Mouse (Mus musculus): Measurements from ENCODE around the gene Tmem178b. TPM values are rescaled to one million over a fixed set of nuclear protein-coding genes. Genes with fewer than 3 reads are reported as not detected.

The Tmem178b gene
- polyA plus RNA-seq, 1 experiment from 2014 or later, result 0.05 TPM

DNA sequence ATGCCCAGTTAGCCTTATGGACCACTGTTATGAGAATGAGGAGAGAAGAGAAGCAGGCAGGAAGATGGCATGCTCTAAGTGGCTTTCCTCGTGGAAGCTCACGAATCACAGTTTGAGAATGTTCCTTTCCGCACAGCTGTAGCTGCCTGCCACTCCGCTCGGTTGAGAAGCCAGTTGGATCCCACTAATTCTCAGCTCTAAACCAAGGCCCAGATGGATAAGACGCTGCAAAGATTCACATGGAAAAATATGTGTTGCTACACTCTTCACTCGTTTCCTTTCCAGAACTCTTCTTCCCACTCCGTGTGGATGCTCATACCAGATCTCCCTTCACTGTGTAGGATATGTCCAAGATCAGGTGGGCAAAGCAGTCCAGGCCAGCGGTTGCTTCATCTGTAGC, 356.9 kb downstream of the Tmem178b start:
- no peaks in the 10 kb centered on the region for H3K27me3 ChIP-seq (replicated peaks)
- WGBS, result 86% methylated on average over 9 of the region's 9 CpGs
- no peaks in the 10 kb centered on the region for H3K4me1 ChIP-seq (replicated peaks)
- H3K9me3 ChIP-seq (replicated peaks), result no peaks in the 10 kb centered on the region
- no peak overlapping the region for H3K4me2 ChIP-seq
- no peak for ATAC-seq (ENCODE audit: insufficient number of reproducible peaks, low FRiP score)
- H3K4me3 ChIP-seq, result no peak overlapping the region
- H3K36me3 ChIP-seq, result no peaks in the 10 kb centered on the region
- H3K27ac ChIP-seq (ENCODE audit: poor library complexity, severe bottlenecking), result no peak overlapping the region
- H3K9ac ChIP-seq, result no peak overlapping the region

DNA sequence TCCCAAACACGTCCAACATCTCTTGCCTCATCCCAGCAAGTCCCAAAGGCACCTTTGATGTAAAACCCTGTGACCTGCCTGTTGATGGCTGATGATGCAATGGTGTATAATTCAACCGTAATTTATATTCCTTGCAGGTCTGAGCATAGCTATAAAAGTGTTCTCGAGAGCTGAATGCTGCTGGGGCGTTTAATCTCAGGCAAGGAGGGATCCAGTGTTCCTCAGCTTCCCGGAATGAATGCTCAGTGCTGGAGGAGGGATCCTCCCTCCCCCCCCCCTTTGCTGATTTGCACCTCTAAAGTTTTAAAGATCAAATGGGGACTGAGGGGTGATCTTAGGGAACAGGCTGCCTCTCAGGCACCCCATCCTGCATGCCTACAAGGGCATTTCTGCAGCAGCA, 361.0 kb downstream of the Tmem178b start:
- Histone ChIP-seq H3K9me3 (replicated peaks) (no peaks in the 10 kb centered on the region), H3K27me3 (replicated peaks) (no peaks in the 10 kb centered on the region), H3K9ac (no peak overlapping the region), H3K36me3 (no peaks in the 10 kb centered on the region), H3K4me1 (replicated peaks) (no peaks in the 10 kb centered on the region), H3K27ac (ENCODE audit: poor library complexity, severe bottlenecking) (no peak overlapping the region), H3K4me2 (no peak overlapping the region), H3K4me3 (no peak overlapping the region)
- ATAC-seq (ENCODE audit: insufficient number of reproducible peaks, low FRiP score), result no peak
- 48% methylated on average over 5 of the region's 5 CpGs for WGBS

DNA sequence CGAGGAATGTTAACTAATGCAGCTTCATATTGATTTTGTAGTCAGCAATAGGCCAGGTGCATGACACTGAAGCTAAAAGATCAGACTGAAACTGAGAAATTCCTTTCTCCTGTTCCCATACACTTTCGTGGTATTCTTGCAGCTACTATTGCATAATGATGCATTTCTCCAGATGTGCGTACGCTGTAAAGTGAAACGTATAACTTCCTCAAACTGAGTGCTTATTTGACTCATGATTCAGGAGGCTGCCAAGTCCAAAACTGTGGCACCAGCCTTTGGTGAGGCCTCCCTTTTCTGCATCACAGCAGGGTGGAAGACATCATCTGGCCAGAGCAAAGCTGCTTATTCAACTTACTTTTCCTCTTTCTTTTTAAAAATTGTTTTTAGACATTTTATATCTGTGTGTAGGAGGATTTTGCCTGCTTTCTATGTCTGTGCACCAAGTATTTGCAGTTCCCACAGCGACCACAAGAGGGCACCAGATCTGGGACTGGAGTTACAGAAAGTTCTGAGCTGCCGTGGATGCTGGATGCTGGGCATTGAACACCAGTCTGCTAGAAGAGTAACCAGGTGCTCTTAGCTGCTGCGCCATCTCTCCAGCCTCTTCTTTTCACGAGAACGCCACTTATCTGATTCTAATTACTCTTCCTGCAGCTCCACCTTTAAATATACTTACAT, 362.9 kb downstream of the Tmem178b start:
- no peaks in the 10 kb centered on the region for H3K36me3 ChIP-seq
- H3K27me3 ChIP-seq (replicated peaks), result no peaks in the 10 kb centered on the region
- no peak overlapping the region for H3K9ac ChIP-seq
- H3K4me3 ChIP-seq, result no peak overlapping the region
- 35% methylated on average over 10 of the region's 10 CpGs for WGBS
- H3K4me2 ChIP-seq, result no peak overlapping the region
- ATAC-seq (ENCODE audit: insufficient number of reproducible peaks, low FRiP score), result no peak
- H3K9me3 ChIP-seq (replicated peaks), result no peaks in the 10 kb centered on the region
- H3K4me1 ChIP-seq (replicated peaks), result no peaks in the 10 kb centered on the region
- no peak overlapping the region for H3K27ac ChIP-seq (ENCODE audit: poor library complexity, severe bottlenecking)

DNA sequence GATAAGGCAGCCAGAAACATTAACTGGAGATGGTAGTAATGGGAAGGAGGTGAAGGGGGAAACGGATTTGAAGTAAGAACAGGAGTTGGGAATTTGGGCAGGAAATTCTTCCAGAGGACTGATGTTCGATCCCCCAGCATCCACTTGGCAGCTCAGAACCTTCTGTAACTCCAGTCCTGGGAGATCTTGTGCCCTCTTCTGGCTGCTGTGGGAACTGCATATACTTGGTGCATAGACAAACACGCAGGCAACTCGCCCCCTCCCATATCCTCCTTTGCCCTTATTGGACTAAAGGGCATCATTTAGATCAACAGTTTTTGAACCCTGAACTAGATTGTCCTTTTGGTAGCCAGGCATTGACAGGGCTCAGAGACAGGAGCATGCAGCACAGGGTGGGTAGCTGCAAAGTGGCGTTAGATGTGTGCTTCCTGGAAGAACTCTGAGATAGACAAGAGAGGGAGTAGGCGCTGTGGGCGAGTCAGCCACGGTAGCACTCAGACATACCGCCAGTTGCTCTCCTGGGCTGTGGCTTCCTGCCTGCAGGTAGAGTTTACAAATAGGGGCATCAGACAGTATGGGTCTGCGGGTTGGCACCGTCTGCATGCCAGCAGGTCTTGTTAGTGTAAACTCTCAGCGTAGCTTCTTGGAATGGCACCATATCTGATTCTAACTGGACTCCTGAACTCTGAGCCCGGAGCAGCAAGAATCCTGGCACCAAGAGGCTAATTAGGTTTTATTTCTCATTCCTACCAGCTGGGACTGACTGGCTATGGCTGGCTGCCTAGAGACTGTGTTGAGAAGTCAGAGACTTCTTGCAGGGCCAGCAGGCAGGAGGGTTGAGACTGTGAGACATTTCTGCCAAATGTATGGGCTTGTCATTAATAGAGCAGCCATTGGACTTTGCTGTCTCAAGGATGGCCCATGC, 364.0 kb downstream of the Tmem178b start:
- ATAC-seq (ENCODE audit: insufficient number of reproducible peaks, low FRiP score), result no peak
- WGBS, result 63% methylated on average over 13 of the region's 13 CpGs
- Histone ChIP-seq H3K36me3 (no peaks in the 10 kb centered on the region), H3K9me3 (replicated peaks) (no peaks in the 10 kb centered on the region), H3K4me1 (replicated peaks) (no peaks in the 10 kb centered on the region), H3K4me2 (no peak overlapping the region), H3K27ac (ENCODE audit: poor library complexity, severe bottlenecking) (no peak overlapping the region), H3K27me3 (replicated peaks) (no peaks in the 10 kb centered on the region), H3K4me3 (no peak overlapping the region), H3K9ac (no peak overlapping the region)

DNA sequence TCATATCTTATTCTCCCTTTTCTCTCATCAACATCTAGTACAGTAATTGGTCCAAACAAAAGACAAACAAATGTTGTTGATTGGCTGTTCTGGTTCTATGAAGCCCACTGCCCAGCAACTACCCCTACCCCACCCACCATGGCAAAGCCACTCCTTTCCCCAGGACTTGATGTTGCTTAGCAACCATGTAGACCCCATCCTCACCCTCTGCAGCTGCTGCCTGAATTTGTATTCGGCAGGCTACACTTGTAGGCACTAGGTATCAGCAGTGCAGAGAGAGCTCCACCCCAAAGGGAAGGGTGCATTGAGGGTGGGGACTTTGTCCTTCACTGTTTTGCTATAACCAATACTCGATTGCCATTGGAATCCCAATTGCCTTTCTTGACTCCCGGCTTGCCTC, 365.8 kb downstream of the Tmem178b start:
- H3K9me3 ChIP-seq (replicated peaks), result no peaks in the 10 kb centered on the region
- no peak overlapping the region for H3K9ac ChIP-seq
- no peaks in the 10 kb centered on the region for H3K4me1 ChIP-seq (replicated peaks)
- no peak overlapping the region for H3K4me2 ChIP-seq
- no peak overlapping the region for H3K4me3 ChIP-seq
- no peaks in the 10 kb centered on the region for H3K27me3 ChIP-seq (replicated peaks)
- WGBS, result 71% methylated on average over 3 of the region's 3 CpGs
- no peaks in the 10 kb centered on the region for H3K36me3 ChIP-seq
- no peak overlapping the region for H3K27ac ChIP-seq (ENCODE audit: poor library complexity, severe bottlenecking)
- no peak for ATAC-seq (ENCODE audit: insufficient number of reproducible peaks, low FRiP score)

DNA sequence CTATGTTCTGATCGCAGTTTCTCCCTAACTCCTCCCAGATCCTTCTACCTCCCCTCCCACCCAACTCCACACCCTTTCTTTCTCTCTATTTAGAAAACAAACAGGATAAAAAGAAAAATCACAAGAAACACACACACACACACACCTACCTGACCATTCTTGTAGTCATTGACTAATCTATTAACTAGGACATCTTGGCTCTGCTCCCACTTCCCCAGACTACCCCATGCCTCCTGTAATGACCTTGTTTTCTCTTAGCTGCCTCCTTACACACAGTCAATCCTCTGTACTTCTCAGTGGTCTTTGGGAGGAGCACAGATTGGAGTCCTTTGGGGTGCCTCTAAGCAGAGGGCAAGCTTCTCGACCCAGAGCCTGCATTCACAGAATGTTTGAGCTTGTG, 367.6 kb downstream of the Tmem178b start:
- no peak overlapping the region for H3K27ac ChIP-seq (ENCODE audit: poor library complexity, severe bottlenecking)
- no peak overlapping the region for H3K4me3 ChIP-seq
- H3K36me3 ChIP-seq, result no peaks in the 10 kb centered on the region
- no peaks in the 10 kb centered on the region for H3K9me3 ChIP-seq (replicated peaks)
- no peak overlapping the region for H3K9ac ChIP-seq
- 69% methylated on average over 2 of the region's 2 CpGs for WGBS
- no peak overlapping the region for H3K4me2 ChIP-seq
- no peaks in the 10 kb centered on the region for H3K4me1 ChIP-seq (replicated peaks)
- no peak for ATAC-seq (ENCODE audit: insufficient number of reproducible peaks, low FRiP score)
- no peaks in the 10 kb centered on the region; the same call in 1 of the 2 replicates for H3K27me3 ChIP-seq (replicated peaks)

DNA sequence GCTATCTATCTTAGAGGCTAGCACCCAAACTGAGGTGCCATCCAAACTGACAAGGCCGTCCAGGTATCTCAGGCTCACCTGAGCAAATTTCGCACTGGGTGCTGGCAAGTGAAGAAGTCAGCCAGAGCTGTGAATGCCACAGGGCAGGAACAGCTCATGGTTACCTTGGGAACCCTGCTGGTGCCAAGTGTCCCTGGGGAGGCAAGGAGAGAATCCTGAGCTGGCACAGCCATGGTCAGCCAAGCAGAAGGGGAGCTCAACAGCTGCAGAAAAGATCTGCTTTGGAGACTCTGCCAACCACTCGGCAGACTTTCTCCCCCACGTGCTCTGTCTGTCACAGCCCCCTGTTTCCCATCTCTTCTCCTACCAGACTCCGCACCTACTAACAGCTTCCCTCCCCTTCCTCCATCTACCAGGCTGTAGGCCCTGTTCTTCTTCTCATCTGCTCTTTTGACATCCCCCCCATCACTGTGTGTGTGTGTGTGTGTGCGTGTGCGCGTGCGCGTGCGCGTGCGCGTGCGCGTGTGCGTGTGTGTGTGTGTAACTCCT, 374.4 kb downstream of the Tmem178b start:
- H3K27ac ChIP-seq (ENCODE audit: poor library complexity, severe bottlenecking), result no peak overlapping the region
- H3K4me3 ChIP-seq, result no peak overlapping the region
- no peaks in the 10 kb centered on the region for H3K9me3 ChIP-seq (replicated peaks)
- H3K27me3 ChIP-seq (replicated peaks), result no peaks in the 10 kb centered on the region; the same call in 1 of the 2 replicates
- H3K4me2 ChIP-seq, result no peak overlapping the region
- no peaks in the 10 kb centered on the region for H3K36me3 ChIP-seq
- no peaks in the 10 kb centered on the region for H3K4me1 ChIP-seq (replicated peaks)
- no peak overlapping the region for H3K9ac ChIP-seq
- ATAC-seq (ENCODE audit: insufficient number of reproducible peaks, low FRiP score), result no peak
- 83% methylated on average over 17 of the region's 17 CpGs for WGBS

DNA sequence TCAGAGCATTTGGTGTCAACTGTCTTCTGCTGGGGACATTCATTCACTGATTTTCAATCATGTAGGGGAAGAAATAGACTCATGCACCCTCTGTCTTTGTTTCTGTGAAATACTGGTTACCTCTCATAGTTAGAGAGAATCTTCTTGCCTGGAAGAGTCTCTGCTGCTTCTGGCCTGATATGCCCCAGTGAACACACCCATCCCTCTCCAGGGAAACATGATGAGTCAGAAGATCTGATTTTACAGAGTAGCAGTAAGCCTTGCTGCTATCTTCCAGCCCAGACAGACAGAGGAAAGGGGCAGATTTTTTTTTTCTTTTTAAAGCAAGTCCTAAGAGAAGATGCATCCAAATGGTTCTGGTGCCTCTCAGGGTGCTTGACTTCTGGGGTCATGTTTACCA, 376.9 kb downstream of the Tmem178b start:
- H3K9me3 ChIP-seq (replicated peaks), result no peaks in the 10 kb centered on the region
- ATAC-seq (ENCODE audit: insufficient number of reproducible peaks, low FRiP score), result no peak

DNA sequence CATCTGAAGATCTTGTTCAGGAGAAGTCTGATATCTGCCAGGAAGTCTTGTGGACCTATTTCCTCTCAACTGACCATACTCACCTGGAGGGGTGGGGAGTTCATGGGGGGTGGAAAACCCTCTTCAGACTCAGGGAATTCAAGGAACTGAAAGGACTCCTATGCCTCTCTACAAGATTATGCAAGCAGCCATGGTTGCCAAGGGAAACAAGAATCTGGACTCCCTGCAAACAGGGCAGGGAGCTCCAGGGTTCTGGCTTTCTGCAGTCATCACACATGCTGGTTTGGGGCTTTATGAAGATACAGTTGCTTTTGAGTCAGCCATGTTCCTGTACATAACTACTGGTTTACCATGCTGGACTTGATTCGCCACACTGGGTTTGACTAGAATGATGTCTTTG, 390.6 kb downstream of the Tmem178b start:
- no peaks in the 10 kb centered on the region for H3K9me3 ChIP-seq (replicated peaks)
- H3K27me3 ChIP-seq (replicated peaks), result no peaks in the 10 kb centered on the region
- H3K36me3 ChIP-seq, result no peaks in the 10 kb centered on the region
- H3K9ac ChIP-seq, result no peak overlapping the region
- no peak overlapping the region for H3K27ac ChIP-seq (ENCODE audit: poor library complexity, severe bottlenecking)
- no peak for ATAC-seq (ENCODE audit: insufficient number of reproducible peaks, low FRiP score)
- 79% methylated on average over 1 of the region's 1 CpGs for WGBS
- H3K4me1 ChIP-seq (replicated peaks), result no peaks in the 10 kb centered on the region
- no peak overlapping the region for H3K4me3 ChIP-seq
- no peak overlapping the region for H3K4me2 ChIP-seq

More for the DNA sequence above, 376.9 kb downstream of the Tmem178b start:
- H3K4me1 ChIP-seq (replicated peaks), result no peaks in the 10 kb centered on the region
- H3K9ac ChIP-seq, result no peak overlapping the region
- H3K4me2 ChIP-seq, result no peak overlapping the region
- H3K36me3 ChIP-seq, result no peaks in the 10 kb centered on the region
- no peaks in the 10 kb centered on the region; the same call in 1 of the 2 replicates for H3K27me3 ChIP-seq (replicated peaks)
- H3K27ac ChIP-seq (ENCODE audit: poor library complexity, severe bottlenecking), result no peak overlapping the region
- no peak overlapping the region for H3K4me3 ChIP-seq

DNA sequence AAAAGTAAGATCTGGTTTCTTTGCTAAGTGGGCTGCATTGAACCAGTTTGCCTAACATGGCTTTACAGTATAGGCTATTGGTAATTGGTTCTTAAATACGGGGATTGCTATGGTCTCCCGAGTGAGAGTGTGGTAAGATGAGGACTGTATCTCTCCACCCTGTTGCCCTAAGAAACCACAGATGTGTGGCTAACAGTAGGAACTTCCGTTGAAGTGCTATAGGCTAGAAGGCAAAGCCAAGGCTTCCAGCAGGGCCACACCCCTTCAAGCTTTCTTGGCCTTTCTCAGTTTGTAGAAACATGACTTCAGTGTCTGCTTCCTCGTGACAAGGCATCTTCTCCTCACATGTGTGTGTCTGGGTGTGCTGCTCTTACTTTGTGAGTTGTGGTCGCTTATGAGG, 427.6 kb downstream of the Tmem178b start:
- 60% methylated on average over 5 of the region's 5 CpGs for WGBS
- Histone ChIP-seq H3K4me3 (no peak overlapping the region), H3K9me3 (replicated peaks) (no peaks in the 10 kb centered on the region), H3K9ac (no peak overlapping the region), H3K4me1 (replicated peaks) (no peaks in the 10 kb centered on the region), H3K27ac (ENCODE audit: poor library complexity, severe bottlenecking) (no peak overlapping the region), H3K27me3 (replicated peaks) (no peaks in the 10 kb centered on the region), H3K36me3 (no peaks in the 10 kb centered on the region), H3K4me2 (no peak overlapping the region)
- ATAC-seq (ENCODE audit: insufficient number of reproducible peaks, low FRiP score), result no peak

DNA sequence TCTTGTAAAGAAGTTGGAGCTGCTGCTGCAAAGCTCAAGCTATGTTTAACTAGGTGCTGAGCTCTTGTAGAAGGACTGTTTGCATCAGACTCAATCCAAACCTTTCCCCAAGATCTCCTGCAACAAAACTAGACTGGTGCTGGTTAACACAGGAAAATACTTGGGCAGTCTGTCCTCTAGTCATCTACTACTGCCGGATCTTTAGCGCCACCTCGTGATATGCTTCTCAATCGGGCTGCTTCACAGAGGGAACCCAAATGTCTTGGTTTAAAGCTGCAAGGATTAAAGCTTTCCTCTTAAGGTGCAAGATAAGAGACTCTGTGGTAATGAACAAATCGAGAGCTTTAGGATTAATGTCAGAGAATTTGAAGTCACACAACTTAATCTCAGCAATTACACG, 430.3 kb downstream of the Tmem178b start:
- no peak overlapping the region for H3K4me3 ChIP-seq
- 12% methylated on average over 6 of the region's 6 CpGs for WGBS
- H3K9me3 ChIP-seq (replicated peaks), result no peaks in the 10 kb centered on the region
- no peaks in the 10 kb centered on the region for H3K36me3 ChIP-seq
- H3K27me3 ChIP-seq (replicated peaks), result no peaks in the 10 kb centered on the region
- no peak overlapping the region for H3K9ac ChIP-seq
- H3K4me2 ChIP-seq, result no peak overlapping the region
- no peak for ATAC-seq (ENCODE audit: insufficient number of reproducible peaks, low FRiP score)
- no peaks in the 10 kb centered on the region for H3K4me1 ChIP-seq (replicated peaks)
- no peak overlapping the region for H3K27ac ChIP-seq (ENCODE audit: poor library complexity, severe bottlenecking)
